Mouse (Mus musculus): ENCODE data around the gene Olfr1411.

Gene Olfr1411

GRCm38 (mm10) chr1:92594111-92594510 is at the start of gene Olfr1411:
Olfr1411 (plus strand) TSS chr1:92594411.
- DNase-seq (ENCODE audit: low spot score), result no peak

- no peak for DNase-seq (ENCODE audit: low spot score)
Observed at GRCm38 (mm10) chr1:92545929-92546328, 48.3 kb upstream of the Olfr1411 start.

- DNase-seq (ENCODE audit: low spot score), result no peak
Observed at GRCm38 (mm10) chr1:92571022-92571421, 23.2 kb upstream of the Olfr1411 start, which contains the start of gene Olfr1413. Olfr1413 (plus strand) TSS chr1:92571322.

- DNase-seq (ENCODE audit: low spot score), result no peak
Observed at GRCm38 (mm10) chr1:92585479-92585878, 8.7 kb upstream of the Olfr1411 start, which contains the start of gene Olfr1412. Olfr1412 (plus strand) TSS chr1:92585779.

GRCm38 (mm10) chr1:92596019-92596418 is 1.8 kb downstream of the Olfr1411 start:
- DNase-seq (ENCODE audit: low spot score), result no peak

GRCm38 (mm10) chr1:92605482-92605881 is 11.3 kb downstream of the Olfr1411 start, which contains the start of gene Olfr1410:
Olfr1410 (plus strand) TSS chr1:92605782.
- no peak for DNase-seq (ENCODE audit: low spot score)

GRCm38 (mm10) chr1:92607711-92608110 is 13.5 kb downstream of the Olfr1411 start:
- DNase-seq (ENCODE audit: low spot score), result no peak

- peak; percentile 78 for DNase-seq (ENCODE audit: low spot score)
Observed at GRCm38 (mm10) chr1:92611008-92611407, 16.8 kb downstream of the Olfr1411 start.

- no peak for DNase-seq (ENCODE audit: low spot score)
Observed at GRCm38 (mm10) chr1:92613175-92613574, 19.0 kb downstream of the Olfr1411 start.

GRCm38 (mm10) chr1:92614516-92614915 is 20.3 kb downstream of the Olfr1411 start:
- peak; percentile 68 for DNase-seq (ENCODE audit: low spot score)

GRCm38 (mm10) chr1:92616046-92616445 is 21.8 kb downstream of the Olfr1411 start:
- DNase-seq (ENCODE audit: low spot score), result no peak

GRCm38 (mm10) chr1:92617488-92617887 is 23.3 kb downstream of the Olfr1411 start, which contains the start of gene Olfr12:
Olfr12 (plus strand) TSS chr1:92617788.
- DNase-seq (ENCODE audit: low spot score), result no peak

- no peak for DNase-seq (ENCODE audit: low spot score)
Observed at GRCm38 (mm10) chr1:92618360-92618759, 24.1 kb downstream of the Olfr1411 start.

- DNase-seq (ENCODE audit: low spot score), result no peak
Observed at GRCm38 (mm10) chr1:92628227-92628626, 34.0 kb downstream of the Olfr1411 start.

- no peak for DNase-seq (ENCODE audit: low spot score)
Observed at GRCm38 (mm10) chr1:92632196-92632595, 38.0 kb downstream of the Olfr1411 start.

- DNase-seq (ENCODE audit: low spot score), result no peak
Observed at GRCm38 (mm10) chr1:92632948-92633347, 38.7 kb downstream of the Olfr1411 start.

GRCm38 (mm10) chr1:92633726-92634125 is 39.5 kb downstream of the Olfr1411 start:
- no peak for DNase-seq (ENCODE audit: low spot score)

GRCm38 (mm10) chr1:92634569-92634968 is 40.4 kb downstream of the Olfr1411 start:
- DNase-seq (ENCODE audit: low spot score), result no peak

- DNase-seq (ENCODE audit: low spot score), result no peak
Observed at GRCm38 (mm10) chr1:92634976-92635599, 40.9 kb downstream of the Olfr1411 start.

GRCm38 (mm10) chr1:92636015-92636414 is 41.8 kb downstream of the Olfr1411 start:
- DNase-seq (ENCODE audit: low spot score), result no peak

- DNase-seq (ENCODE audit: low spot score), result no peak
Observed at GRCm38 (mm10) chr1:92636676-92637075, 42.5 kb downstream of the Olfr1411 start.

- DNase-seq (ENCODE audit: low spot score), result no peak
Observed at GRCm38 (mm10) chr1:92637501-92638172, 43.4 kb downstream of the Olfr1411 start.

GRCm38 (mm10) chr1:92638181-92638580 is 44.0 kb downstream of the Olfr1411 start:
- no peak for DNase-seq (ENCODE audit: low spot score)

Measured in retina, embryonic 14.5 days (tissue).